Mouse (Mus musculus) monocyte, adult 2 months (primary cell): Measurements from ENCODE around the gene Ltb4r1.

ENCODE experiments used
- DNase-seq, 2 experiments: peaks; one replicate each; pipeline ENCODE4 v3.0.0; 2022; ENCODE audit warnings: low spot score in 2 of 2, low read depth in 1 of 2

The Ltb4r1 gene

DNA sequence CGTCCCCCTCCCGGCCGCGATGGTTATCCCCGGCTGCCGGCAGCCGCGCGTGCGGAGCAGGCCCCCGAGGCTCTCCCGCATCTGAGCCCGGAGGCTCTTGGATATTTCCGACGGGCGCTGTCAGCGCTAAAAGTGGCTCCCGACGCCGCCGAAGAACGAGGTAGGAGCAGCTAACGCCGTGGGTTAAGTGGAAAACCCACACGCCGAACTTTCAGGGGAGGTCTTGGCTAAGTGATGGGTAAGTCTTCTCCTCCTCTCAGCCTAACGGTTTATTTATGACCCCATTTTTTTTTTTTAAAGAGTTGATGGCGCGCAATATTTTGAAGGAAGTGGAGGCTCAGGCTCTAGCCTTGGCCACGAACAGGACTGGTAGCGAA, 19.9 kb upstream of the Ltb4r1 start:
- DNase-seq = peak in 1 of 2 experiments; percentile 18

DNA sequence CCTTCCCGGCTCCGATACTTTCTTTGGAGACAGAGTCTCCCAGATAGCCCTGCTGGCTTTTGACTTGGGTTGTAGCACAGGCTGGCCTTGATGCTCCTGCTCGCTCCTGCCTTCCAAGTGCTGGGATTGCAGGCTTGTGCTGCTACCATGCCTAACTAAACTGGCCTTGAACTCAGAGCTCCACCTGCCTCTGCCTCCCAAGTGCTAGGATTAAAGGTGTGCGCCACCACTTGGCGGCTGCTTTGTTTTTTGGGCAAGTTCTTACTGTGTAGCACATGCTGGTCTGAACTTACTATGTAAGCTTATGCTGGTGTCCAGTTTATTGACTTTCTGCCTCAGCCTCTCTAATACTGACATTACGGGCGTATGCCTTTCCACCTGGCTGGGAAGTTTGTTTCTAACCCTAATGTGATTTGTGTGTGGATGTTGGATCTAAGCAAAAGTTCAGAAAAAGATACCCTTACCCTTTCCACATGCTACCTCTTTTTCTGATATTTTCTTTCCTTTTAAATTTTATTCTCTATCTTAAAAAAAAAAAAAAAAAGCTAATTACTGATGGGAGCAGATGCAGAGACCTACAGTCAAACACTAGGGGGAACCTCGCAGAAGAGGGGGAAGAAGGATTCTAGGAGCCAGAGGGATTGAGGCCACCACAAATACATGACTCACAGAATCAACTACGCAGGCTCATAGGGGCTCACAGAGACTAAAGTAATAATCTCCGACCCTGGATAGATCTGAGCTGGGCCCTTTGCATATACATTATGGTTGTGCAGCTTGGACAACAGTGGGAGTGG, 18.5 kb upstream of the Ltb4r1 start:
- DNase-seq = no peak

DNA sequence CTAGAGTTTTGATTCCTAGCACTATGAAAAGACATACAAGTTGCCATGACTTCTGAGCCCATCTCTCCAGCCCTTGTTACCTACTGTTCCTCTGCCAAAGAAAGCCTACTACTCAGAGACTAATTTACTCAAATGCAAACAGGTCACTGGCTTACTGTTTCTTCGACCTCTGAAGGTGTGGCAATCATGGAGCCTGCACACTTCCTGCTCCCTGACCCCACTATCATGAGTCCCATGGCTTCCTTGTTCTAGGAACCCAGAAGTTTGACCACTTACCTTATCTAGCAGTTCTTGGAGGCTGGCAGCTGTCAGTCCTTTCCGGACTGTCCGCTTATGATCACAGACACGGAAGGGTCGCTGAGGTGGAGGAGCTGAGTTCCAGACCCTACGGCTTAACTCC, 8.2 kb upstream of the Ltb4r1 start:
- no peak for DNase-seq

DNA sequence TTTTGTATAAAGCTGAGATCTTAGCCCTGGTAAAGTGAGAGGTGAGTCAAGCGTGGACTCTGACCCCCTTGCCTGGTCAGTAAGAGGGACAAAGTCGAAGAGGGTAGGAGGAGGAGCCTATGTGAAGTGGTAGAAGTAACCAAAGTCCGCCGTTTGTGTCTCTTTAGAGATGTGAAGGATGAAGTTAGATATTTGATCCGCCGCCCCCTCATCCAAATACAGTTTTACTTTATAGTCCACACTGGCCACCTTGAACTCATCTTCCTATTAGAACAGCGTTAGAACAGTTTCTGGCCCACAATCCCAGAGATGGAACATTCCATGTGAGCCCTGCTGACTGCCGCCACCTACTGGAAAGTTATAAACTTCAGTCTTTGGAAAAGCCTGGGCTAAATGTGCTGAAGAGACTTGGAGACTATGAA, 7.4 kb upstream of the Ltb4r1 start, which contains the start of gene Cideb:
TSS of gene Cideb (minus strand) at position 96 of the 422 bp plus-strand sequence.
- no peak for DNase-seq

DNA sequence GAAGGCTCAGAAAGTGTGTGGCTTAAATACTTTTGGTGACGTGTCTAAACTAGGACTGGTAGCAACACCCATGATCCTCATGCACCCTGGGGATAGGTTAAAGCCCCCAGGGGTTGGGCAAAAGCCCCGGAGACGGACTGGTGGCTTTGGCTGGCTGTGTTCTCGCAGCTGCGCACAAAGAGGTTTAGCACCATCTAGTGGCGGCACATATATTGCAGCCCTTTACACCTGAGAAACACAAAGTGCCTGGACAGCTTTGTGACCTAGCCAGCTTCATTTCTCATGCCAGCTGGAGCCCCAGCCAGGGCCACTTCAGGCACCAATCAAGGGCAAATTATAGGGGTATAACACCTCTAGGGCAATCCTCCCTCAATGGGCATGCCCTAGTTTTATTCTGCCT, 5.6 kb upstream of the Ltb4r1 start:
- peak; percentile 53 to 77 for DNase-seq

DNA sequence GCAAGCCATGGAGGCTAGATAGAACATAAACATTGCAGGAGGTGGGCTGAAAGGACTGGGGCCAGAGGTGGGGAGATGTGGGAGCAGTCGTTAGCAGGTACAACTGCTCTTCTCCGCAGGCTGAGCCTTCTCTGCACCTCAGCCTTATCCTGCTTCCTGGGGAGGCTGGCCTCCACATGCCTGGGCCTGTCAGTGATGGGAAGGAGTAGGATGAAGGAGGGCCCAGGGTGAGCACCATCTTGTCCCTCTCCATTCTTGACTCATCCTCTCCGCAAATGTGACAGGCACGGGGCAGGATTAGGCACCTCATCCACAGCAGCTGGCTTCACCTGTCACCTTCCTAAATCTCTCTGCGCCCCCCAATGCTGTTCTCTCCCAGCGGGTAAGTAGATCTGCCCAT, 4.6 kb upstream of the Ltb4r1 start, which contains the start of gene Ltb4r2:
TSS of gene Ltb4r2 (plus strand) at position 266 of the 400 bp plus-strand sequence.
- DNase-seq = no peak

DNA sequence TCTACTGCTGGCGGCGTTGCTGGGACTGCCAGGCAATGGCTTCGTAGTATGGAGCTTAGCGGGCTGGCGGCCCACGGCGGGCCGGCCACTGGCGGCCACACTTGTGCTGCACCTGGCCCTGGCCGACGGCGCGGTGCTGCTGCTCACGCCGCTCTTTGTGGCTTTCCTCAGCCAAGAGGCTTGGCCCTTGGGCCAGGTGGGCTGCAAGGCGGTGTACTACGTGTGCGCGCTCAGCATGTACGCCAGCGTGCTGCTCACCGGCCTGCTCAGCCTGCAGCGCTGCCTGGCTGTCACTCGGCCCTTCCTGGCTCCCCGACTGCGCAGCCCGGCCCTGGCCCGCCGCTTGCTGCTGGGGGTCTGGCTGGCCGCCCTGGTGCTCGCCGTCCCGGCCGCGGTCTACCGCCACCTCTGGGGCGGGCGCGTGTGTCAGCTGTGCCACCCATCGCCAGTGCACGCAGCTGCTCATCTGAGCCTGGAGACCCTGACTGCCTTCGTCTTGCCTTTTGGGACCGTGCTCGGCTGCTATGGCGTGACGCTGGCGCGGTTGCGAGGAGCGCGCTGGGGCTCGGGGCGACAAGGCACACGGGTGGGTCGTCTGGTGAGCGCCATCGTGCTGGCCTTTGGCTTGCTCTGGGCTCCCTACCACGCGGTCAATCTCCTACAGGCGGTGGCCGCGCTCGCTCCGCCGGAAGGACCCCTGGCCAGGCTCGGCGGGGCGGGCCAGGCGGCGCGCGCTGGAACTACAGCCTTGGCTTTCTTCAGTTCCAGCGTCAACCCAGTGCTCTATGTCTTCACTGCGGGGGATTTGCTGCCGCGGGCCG, 3.6 kb upstream of the Ltb4r1 start:
- no peak for DNase-seq

DNA sequence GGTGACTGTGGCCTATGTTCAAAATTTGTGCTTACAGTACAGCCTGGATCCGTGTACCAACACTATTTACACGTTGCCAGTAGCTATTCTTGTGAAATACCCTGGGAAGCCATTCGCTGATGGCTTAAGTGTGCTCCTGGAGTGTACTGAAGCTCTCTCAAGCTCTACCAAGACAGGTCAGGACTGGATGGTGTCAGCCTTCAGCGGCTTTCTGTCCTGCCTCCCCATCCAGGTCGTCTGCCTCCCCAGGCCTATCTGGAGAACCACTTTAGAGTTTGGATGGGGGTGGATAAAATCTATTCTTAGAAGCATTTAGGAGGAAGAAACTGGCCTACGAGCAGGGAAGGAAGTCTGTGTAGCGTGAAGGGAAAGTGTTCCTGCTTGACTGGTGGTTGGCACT, 2.6 kb upstream of the Ltb4r1 start:
- no peak for DNase-seq

DNA sequence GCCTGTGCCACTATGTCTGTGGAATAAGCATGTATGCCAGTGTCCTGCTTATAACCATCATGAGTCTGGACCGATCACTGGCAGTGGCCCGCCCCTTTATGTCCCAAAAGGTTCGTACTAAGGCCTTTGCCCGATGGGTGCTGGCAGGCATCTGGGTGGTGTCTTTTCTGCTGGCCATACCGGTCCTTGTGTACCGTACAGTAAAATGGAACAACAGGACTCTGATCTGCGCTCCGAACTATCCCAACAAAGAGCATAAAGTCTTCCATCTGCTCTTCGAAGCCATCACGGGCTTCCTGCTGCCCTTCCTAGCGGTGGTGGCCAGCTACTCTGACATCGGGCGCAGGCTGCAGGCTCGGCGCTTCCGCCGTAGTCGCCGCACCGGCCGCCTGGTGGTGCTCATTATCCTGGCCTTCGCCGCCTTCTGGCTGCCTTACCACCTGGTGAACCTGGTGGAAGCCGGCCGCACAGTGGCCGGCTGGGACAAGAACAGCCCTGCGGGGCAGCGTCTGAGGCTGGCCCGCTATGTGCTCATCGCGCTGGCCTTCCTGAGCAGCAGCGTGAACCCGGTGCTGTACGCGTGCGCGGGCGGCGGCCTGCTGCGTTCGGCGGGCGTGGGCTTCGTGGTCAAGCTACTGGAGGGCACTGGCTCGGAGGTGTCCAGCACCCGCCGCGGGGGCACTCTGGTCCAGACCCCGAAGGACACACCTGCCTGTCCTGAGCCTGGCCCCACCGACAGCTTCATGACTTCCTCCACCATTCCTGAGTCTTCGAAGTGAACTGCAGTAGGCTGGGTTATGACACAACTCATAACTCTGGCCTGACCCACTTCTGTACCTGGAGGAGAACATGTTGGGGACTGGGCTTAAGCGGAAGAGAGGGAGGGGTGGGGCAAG, 2.0 kb downstream of the Ltb4r1 start:
- no peak for DNase-seq

DNA sequence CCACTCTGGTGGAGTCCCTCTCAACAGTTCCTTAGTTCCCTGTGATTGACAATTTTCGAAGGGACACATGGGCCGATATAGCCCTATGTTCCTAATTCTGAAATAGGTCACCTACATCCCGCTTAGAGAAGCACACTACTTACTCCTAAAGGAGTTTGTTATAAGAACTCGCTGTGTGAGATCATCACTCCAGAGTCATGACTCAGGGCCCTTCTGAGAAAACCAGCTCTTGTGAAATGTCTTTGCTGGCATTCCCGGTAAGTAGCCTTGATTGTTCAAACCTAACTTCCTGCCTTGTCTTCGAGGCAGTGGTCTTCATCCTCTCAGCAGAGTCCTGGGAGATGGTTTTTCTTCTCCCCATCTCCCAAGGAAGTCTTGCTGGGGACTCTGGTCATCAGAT, 2.8 kb downstream of the Ltb4r1 start:
- DNase-seq = no peak

DNA sequence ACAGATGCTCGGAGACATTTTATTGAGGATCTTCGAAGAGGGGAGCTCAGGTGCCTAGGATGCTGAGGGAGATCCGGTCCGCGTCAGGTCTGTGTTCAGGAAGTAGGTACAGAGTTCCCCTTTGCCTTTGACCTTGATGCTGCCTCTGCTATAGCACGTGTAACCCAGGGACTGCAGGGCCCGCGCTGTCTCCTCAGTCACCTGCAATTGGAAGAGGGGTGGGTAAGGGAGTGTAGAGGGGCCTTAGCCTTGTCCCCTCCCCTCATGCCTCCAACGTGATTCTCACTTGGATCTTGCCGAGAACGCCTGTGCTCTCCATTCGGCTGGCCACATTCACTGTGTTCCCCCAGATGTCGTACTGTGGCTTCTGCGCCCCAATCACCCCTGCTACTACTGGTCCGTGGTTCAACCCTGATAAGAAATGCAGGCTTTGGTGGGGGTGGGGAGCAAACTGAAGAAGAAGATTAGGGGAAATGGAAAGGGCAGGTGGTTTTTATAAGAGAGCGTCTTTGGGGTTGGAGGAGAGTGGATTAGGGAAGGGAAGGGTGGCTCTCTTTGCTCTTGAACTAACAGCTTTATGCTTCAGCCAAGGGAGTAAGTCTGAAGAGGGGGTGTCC, 3.4 kb downstream of the Ltb4r1 start:
- DNase-seq = no peak

DNA sequence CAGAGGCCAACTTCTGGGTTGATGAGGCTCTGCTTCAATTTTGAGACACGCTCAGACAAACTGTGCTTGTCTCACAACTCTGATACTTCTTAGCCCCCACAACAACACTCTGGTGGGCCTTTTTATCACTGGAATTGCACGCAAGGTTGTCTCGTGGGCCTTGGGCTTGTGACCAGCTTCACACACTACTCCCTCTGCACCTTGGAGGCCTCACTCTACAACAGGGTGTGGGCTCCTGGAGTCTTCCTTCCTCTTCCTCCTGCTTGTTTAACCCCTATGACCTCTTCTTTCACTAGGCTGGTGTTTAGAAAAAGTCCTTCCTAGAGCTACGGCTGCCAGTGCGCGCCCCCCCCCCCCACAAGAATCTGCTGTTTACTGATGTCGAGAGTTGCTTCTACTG, 10.9 kb downstream of the Ltb4r1 start:
- no peak for DNase-seq

DNA sequence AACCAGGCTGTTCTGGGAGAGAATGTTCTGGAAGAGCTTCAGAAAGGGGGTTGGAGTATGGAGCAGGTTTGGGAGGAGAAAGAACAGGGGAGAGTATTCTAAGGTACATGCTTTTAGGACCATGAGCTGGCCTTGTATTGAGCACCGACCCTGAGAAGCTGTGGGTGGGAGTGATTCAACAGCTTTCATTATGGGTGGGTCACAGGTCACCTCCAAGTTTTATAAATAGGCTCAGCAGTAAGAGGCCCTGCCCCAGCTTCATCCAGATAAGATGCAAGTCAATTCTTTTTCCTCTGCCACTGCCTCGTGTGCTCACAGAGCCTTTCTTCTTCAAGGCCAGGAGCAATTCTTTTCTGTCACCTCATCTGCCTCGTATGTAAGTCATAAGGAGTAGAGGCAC, 11.4 kb downstream of the Ltb4r1 start:
- no peak for DNase-seq

DNA sequence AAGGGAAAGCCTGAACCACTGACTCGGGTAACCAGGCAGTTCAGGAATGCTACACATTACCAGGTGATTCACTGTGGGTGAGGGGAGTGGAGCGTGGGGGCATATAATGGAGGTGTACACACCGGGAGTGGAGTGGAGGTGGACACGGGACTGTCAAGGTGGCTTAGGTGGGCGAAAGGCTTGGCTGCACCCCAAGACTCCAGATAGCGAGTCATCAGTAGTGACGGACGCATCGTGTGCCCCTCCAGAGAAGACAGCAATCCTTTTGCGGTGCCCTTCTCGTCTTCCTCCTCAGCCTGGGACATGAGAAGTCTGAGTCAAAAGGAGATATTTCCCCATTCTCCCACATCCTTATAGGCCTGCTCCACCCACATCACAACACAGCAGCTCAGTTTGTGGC, 12.0 kb downstream of the Ltb4r1 start:
- no peak for DNase-seq

DNA sequence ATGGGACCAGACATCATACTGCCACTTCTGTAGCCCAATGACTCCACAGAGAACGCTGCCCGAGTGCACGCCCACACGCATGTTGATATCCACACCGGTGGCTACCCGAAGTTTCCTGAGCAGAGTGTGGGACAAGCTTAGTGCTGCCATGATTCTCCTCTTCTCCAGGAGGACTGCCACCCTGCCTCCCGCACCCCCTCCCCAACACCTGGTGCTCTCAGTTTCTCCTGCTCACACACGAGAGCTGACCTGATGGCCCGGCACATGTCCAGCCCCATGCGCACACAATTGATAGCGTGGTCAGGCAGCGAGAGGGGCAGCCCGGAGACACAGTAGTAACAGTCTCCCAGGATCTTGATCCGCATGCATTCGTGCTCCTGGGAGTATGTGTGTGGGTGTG, 12.9 kb downstream of the Ltb4r1 start:
- DNase-seq = no peak

DNA sequence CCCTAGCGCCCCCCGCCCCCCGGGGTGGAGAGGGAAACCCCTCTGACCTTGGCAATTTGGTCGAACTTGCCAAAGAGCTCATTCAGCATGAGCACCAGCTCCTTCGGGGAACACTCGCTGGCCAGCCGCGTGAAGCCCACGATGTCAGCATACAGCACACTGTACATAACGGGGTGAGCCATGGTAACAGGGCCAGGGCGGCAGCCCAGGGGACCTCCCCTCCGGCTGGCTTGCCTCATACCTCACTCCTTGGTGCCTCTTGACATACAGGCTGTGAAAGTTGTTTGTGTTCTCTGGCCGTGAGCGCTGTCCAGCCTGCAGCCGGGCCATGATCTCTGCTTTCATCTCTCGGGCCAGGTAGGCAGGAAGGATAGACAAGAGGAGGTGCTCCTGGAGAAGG, 13.9 kb downstream of the Ltb4r1 start:
- DNase-seq = peak in 1 of 2 experiments; percentile 1

DNA sequence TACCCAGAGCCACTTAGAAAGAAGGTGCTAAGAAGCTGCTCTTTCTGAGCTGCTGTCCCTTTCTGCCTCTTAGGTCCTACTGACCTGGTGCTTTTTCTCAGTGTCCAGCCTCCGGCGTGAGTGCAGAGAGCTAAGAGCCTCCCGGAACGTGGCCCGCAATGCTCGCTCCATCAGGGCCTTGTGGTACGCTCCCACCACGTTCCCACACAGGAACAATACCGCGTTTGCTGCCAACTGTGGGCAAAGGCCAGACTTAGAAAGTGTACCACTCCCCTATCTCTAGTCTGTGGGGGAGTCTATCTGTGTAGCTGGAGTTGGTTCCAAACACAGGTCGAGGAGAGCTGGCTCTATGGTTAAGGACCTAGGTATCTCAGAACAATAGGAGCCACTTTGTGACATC, 15.0 kb downstream of the Ltb4r1 start:
- DNase-seq = no peak

DNA sequence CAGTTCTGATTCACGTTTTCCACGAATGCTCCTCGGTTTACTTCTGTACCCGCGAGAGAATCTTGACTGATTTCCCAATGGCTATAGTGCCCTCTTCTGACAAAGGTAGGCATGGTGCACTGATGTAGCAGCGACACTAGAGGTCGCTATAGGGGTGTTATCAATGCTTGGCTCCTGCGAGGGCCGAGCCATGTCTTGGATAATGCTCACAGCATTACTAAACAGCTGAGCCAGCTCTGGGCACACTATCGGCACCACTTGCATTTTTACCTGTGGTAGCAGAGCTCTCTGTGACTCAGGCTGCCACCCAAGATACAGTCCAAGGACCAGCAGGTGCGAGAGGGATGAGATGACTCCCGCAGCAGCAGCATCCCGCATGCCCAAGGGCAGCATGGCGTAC, 15.5 kb downstream of the Ltb4r1 start:
- peak in 1 of 2 experiments; percentile 40 for DNase-seq

DNA sequence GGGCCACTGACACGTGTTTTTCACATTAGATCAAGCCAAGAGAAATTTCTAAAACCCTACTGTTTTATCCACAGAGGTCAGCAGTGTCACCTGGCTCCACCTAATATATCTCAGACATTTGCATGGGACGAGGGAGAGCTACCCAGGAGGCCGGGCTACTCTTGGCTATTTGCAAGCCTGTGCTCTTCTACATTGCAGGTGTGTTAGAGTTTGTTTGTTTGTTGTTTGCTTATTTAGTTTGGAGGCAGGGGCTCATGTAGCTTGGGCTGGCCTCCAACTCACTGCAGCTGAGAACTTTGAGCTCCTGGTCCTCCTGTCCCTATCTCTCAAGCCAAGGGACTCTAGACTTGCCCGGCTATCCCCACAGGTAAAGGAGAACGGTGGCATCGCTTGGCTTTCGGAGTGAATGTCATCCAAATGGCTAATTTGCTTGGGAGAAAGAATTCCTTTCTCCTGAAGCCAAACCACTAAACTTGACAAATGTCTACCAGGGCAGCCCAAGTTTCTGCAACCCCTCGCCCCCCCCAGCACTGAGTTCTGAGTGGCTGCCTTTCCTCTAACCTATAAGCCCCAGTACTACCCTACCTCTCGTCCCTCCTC, 16.7 kb downstream of the Ltb4r1 start:
- no peak for DNase-seq

DNA sequence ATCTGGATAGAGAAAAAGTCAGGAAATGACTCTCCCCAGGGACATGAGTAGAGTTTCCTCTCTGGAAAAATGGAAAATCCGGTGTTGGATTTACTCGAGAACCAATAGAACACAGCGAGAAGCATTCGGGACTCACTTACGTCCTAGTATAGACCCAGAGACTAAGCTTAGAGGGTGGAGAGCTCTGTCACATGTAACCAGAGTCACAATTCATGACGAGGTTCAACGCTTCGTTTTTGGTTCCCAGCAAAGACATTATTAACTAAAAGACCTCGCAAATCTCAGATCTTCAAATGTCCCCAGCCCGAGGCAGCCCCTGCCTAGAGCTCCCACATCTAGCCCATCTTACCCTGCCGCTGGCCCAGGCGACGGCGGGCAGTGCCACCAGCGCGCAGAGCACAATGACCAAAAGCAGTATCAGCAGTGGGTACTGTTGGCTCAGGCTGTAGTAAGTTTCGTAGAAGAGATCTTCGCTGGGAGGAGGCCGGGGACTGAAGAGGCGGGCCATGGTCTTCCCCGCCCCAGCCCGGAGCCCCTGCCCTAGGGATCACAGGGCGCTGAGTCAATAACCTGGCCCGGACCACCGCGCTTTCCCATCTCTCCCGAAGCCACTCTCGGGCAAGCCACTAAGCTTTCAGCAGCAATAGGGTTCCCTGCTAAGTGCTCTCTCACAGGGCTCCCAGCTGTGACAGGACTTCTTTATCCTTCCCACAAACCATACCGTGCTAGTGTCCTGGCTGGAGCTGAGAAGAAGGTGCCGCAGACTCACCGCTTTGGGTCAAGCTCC, 17.6 kb downstream of the Ltb4r1 start:
- no peak for DNase-seq
